Mouse (Mus musculus): Measurements from ENCODE around the gene Slc29a2. TPM values are rescaled to one million over a fixed set of nuclear protein-coding genes. Genes with fewer than 3 reads are reported as not detected.
"Not testable (repeated sequence)": the region's sequence is repeated elsewhere in the genome, so short reads cannot be mapped to it uniquely, and the experiment has no call there.

Slc29a2 gene
- 10 to 100 TPM in 2 of 4 experiments, 1 to 10 TPM in 2; 8.8 to 11.9 (median 10.6) TPM for total RNA-seq (2022)

GRCm38 (mm10) chr19:5023621-5024479 lies at the start of gene Slc29a2:
Gene Slc29a2 (plus strand): TSS chr19:5023860.
- peak; percentile 91 for DNase-seq (ENCODE audit: low spot score)

- peak; percentile 39 for DNase-seq (ENCODE audit: low spot score)
Measured at GRCm38 (mm10) chr19:4981767-4982166, 41.9 kb upstream of the Slc29a2 start.

- DNase-seq (ENCODE audit: low spot score), result peak; percentile 88
Measured at GRCm38 (mm10) chr19:4989013-4989412, 34.6 kb upstream of the Slc29a2 start.

GRCm38 (mm10) chr19:4989434-4990255 lies 34.0 kb upstream of the Slc29a2 start:
- no peak for DNase-seq (ENCODE audit: low spot score)

GRCm38 (mm10) chr19:4990256-4990625 lies 33.4 kb upstream of the Slc29a2 start, which contains the start of gene Npas4:
Gene Npas4 (minus strand): TSS chr19:4990316.
- no peak for DNase-seq (ENCODE audit: low spot score)

- DNase-seq (ENCODE audit: low spot score), result no peak
Measured at GRCm38 (mm10) chr19:4990716-4991115, 32.9 kb upstream of the Slc29a2 start.

GRCm38 (mm10) chr19:4992371-4992770 lies 31.3 kb upstream of the Slc29a2 start:
- DNase-seq (ENCODE audit: low spot score), result no peak

GRCm38 (mm10) chr19:4992904-4993303 lies 30.8 kb upstream of the Slc29a2 start:
- DNase-seq (ENCODE audit: low spot score), result peak; percentile 65

GRCm38 (mm10) chr19:4994043-4994442 lies 29.6 kb upstream of the Slc29a2 start:
- DNase-seq (ENCODE audit: low spot score), result no peak

GRCm38 (mm10) chr19:4999445-5000140 lies 24.1 kb upstream of the Slc29a2 start:
- DNase-seq (ENCODE audit: low spot score), result no peak

GRCm38 (mm10) chr19:5001666-5002406 lies 21.8 kb upstream of the Slc29a2 start:
- peak; percentile 66 for DNase-seq (ENCODE audit: low spot score)

GRCm38 (mm10) chr19:5003644-5004043 lies 20.0 kb upstream of the Slc29a2 start:
- DNase-seq (ENCODE audit: low spot score), result not testable (repeated sequence)

GRCm38 (mm10) chr19:5004925-5005324 lies 18.7 kb upstream of the Slc29a2 start:
- no peak for DNase-seq (ENCODE audit: low spot score)

- DNase-seq (ENCODE audit: low spot score), result no peak
Measured at GRCm38 (mm10) chr19:5013138-5013537, 10.5 kb upstream of the Slc29a2 start.

GRCm38 (mm10) chr19:5014961-5015398 lies 8.7 kb upstream of the Slc29a2 start:
- DNase-seq (ENCODE audit: low spot score), result peak; percentile 36

GRCm38 (mm10) chr19:5016221-5016742 lies 7.4 kb upstream of the Slc29a2 start:
- DNase-seq (ENCODE audit: low spot score), result peak; percentile 19

- DNase-seq (ENCODE audit: low spot score), result peak; percentile 52
Measured at GRCm38 (mm10) chr19:5016782-5017181, 6.9 kb upstream of the Slc29a2 start.

GRCm38 (mm10) chr19:5017611-5018010 lies 6.0 kb upstream of the Slc29a2 start:
- DNase-seq (ENCODE audit: low spot score), result no peak

- no peak for DNase-seq (ENCODE audit: low spot score)
Measured at GRCm38 (mm10) chr19:5018191-5018590, 5.5 kb upstream of the Slc29a2 start.

GRCm38 (mm10) chr19:5021416-5021815 lies 2.2 kb upstream of the Slc29a2 start:
- DNase-seq (ENCODE audit: low spot score), result no peak

- no peak for DNase-seq (ENCODE audit: low spot score)
Measured at GRCm38 (mm10) chr19:5026111-5026510, 2.5 kb downstream of the Slc29a2 start.

Measured in heart, adult 8-10 months (tissue).